Mouse (Mus musculus) olfactory bulb, adult 2 months (tissue): ENCODE data around the gene Uhrf1. TPM values are rescaled to one million over a fixed set of nuclear protein-coding genes. Genes with fewer than 3 reads are reported as not detected.
A peak's percentile ranks its signal among the peaks of the same experiment; 100 is the strongest.

ENCODE experiments used
- H3K27ac ChIP-seq: fragments of 200-500 bp; 2 replicates; pipeline ENCODE4 v1.5.1; 2012; ENCODE audit warnings: low read depth, low read length; ENCODE audit not compliant: insufficient read depth
- H3K4me1 ChIP-seq: fragments of 200-500 bp; 2 replicates; pipeline ENCODE4 v1.6.1; 2012; ENCODE audit warnings: low read length; ENCODE audit not compliant: control insufficient read depth, insufficient read depth
- H3K4me3 ChIP-seq: fragments of 200-500 bp; 2 replicates; pipeline ENCODE4 v1.5.1; 2012; ENCODE audit warnings: mild to moderate bottlenecking, low read depth, low read length, moderate library complexity; ENCODE audit not compliant: insufficient read depth
- CTCF ChIP-seq: fragments of 200-500 bp; IDR thresholded peaks from 2 replicates; pipeline ENCODE4 v1.5.1; 2012; ENCODE audit warnings: low read depth, mild to moderate bottlenecking, low read length, moderate library complexity; ENCODE audit not compliant: insufficient read depth
- POLR2A ChIP-seq: fragments of 200-500 bp; IDR thresholded peaks from 2 replicates; pipeline ENCODE4 v1.6.1; 2012; ENCODE audit warnings: mild to moderate bottlenecking, low read depth, low read length, moderate library complexity; ENCODE audit not compliant: insufficient read depth
- WGBS: fragments of 180-500 bp; shearing (Covaris S2); methylation state at CpG from one replicate; pipeline ENCODE4 v1.1.7; 2018; 5-methylcytosine and 5-hydroxymethylcytosine counted together
- polyA plus RNA-seq: library from polyadenylated mRNA; stranded (reverse); fragments of >200 nt; gene quantifications from 2 replicates; pipeline ENCODE4 v1.2.4, GENCODE M21; 2012; ENCODE audit warnings: low replicate concordance; ENCODE audit not compliant: missing spikeins, insufficient read depth, insufficient read length

Uhrf1 gene
- polyA plus RNA-seq, 1 experiment = not detected

- no peak overlapping the region for H3K4me3 ChIP-seq
- no peak overlapping the region for H3K27ac ChIP-seq
- WGBS = 87% methylated on average over 10 of the region's 10 CpGs
- TF ChIP-seq POLR2A (no peak), CTCF (no peak)
- H3K4me1 ChIP-seq = peaks cover 56% of the 10 kb centered on the region
Observed at GRCm38 (mm10) chr17:56259301-56260037, 43.7 kb upstream of the Uhrf1 start.

- Histone ChIP-seq H3K4me3 (no peak overlapping the region), H3K27ac (no peak overlapping the region), H3K4me1 (peaks cover 59% of the 10 kb centered on the region)
- WGBS = 53% methylated on average over 3 of the region's 3 CpGs
- TF ChIP-seq POLR2A (no peak), CTCF (no peak)
Observed at GRCm38 (mm10) chr17:56261166-56261565, 42.0 kb upstream of the Uhrf1 start.

GRCm38 (mm10) chr17:56262645-56263094 is 40.5 kb upstream of the Uhrf1 start:
- TF ChIP-seq POLR2A (no peak), CTCF (no peak)
- WGBS = 67% methylated on average over 3 of the region's 3 CpGs
- H3K4me3 ChIP-seq = no peak overlapping the region
- H3K27ac ChIP-seq = no peak overlapping the region
- H3K4me1 ChIP-seq = peaks cover 55% of the 10 kb centered on the region

- WGBS = 14% methylated on average over 8 of the region's 8 CpGs
- Histone ChIP-seq H3K27ac (no peak overlapping the region), H3K4me3 (no peak overlapping the region), H3K4me1 (peaks cover 42% of the 10 kb centered on the region)
- TF ChIP-seq CTCF (peak; percentile 62; the same call in 1 of the 2 replicates), POLR2A (no peak)
Observed at GRCm38 (mm10) chr17:56264020-56264419, 39.1 kb upstream of the Uhrf1 start.

GRCm38 (mm10) chr17:56265011-56265410 is 38.1 kb upstream of the Uhrf1 start:
- Histone ChIP-seq H3K4me3 (no peak overlapping the region), H3K27ac (no peak overlapping the region), H3K4me1 (peaks cover 40% of the 10 kb centered on the region)
- 89% methylated on average over 4 of the region's 4 CpGs for WGBS
- TF ChIP-seq POLR2A (no peak), CTCF (no peak)

- no peak for TF ChIP-seq CTCF
- no peak for TF ChIP-seq POLR2A
Observed at GRCm38 (mm10) chr17:56265869-56266268, 37.3 kb upstream of the Uhrf1 start.

GRCm38 (mm10) chr17:56266271-56266670 is 36.9 kb upstream of the Uhrf1 start:
- H3K27ac ChIP-seq = peak overlapping the region; percentile 68
- TF ChIP-seq POLR2A = no peak
- TF ChIP-seq CTCF = no peak
- WGBS = 25% methylated on average over 3 of the region's 3 CpGs

More at GRCm38 (mm10) chr17:56265869-56266268, 37.3 kb upstream of the Uhrf1 start:
- WGBS = 43% methylated on average over 3 of the region's 3 CpGs
- peaks cover 40% of the 10 kb centered on the region for H3K4me1 ChIP-seq
- H3K27ac ChIP-seq = peak overlapping the region; percentile 68
- no peak overlapping the region for H3K4me3 ChIP-seq

GRCm38 (mm10) chr17:56269153-56269630 is 33.9 kb upstream of the Uhrf1 start:
- 14% methylated on average over 12 of the region's 12 CpGs for WGBS
- TF ChIP-seq POLR2A (no peak; the same call in 1 of the 2 replicates), CTCF (no peak)
- peak overlapping the region; percentile 45 for H3K4me3 ChIP-seq
- peak overlapping the region; percentile 86 for H3K27ac ChIP-seq
- H3K4me1 ChIP-seq = peaks cover 35% of the 10 kb centered on the region

More at GRCm38 (mm10) chr17:56266271-56266670, 36.9 kb upstream of the Uhrf1 start:
- H3K4me1 ChIP-seq = peaks cover 36% of the 10 kb centered on the region
- no peak overlapping the region for H3K4me3 ChIP-seq

- TF ChIP-seq CTCF = no peak
- H3K4me3 ChIP-seq = peak overlapping the region; percentile 45
- WGBS = 67% methylated on average over 3 of the region's 3 CpGs
- H3K4me1 ChIP-seq = peaks cover 32% of the 10 kb centered on the region
- peak overlapping the region; percentile 86 for H3K27ac ChIP-seq
Observed at GRCm38 (mm10) chr17:56269741-56270140, 33.4 kb upstream of the Uhrf1 start.
